Mouse (Mus musculus) intestine, postnatal 0 days (tissue): Measurements from ENCODE around the gene Fars2. TPM values are rescaled to one million over a fixed set of nuclear protein-coding genes. Genes with fewer than 3 reads are reported as not detected.

Experiments
- ATAC-seq: fragments of 200-750 bp; cut with Nextera tagmentation; 2 replicates; pipeline ENCODE4 v1.8.0; 2017; ENCODE audit warnings: mild to moderate bottlenecking, moderate TSS enrichment, moderate library complexity
- H3K27ac ChIP-seq: fragments of 300-500 bp; sonication (generic); 2 replicates; pipeline ENCODE4 v1.5.1; 2014; ENCODE audit warnings: mild to moderate bottlenecking, low read depth, low read length, moderate library complexity
- H3K27me3 ChIP-seq: fragments of 300-500 bp; sonication (generic); replicated peaks from 2 replicates; pipeline ENCODE4 v1.6.1; 2014; ENCODE audit warnings: low read length, mixed read lengths; ENCODE audit not compliant: control insufficient read depth, insufficient read depth
- H3K36me3 ChIP-seq: fragments of 300-500 bp; sonication (generic); 2 replicates; pipeline ENCODE4 v1.6.1; 2014; ENCODE audit warnings: mild to moderate bottlenecking, moderate library complexity; ENCODE audit not compliant: control insufficient read depth, insufficient read depth
- H3K4me1 ChIP-seq: fragments of 300-500 bp; sonication (generic); replicated peaks from 2 replicates; pipeline ENCODE4 v1.6.1; 2014; ENCODE audit warnings: antibody characterized with exemption, low read length, mixed read lengths; ENCODE audit not compliant: control insufficient read depth, insufficient read depth
- H3K4me2 ChIP-seq: fragments of 300-500 bp; sonication (generic); replicated peaks from 2 replicates; pipeline ENCODE4 v1.6.1; 2014; ENCODE audit warnings: low read depth, mild to moderate bottlenecking, moderate library complexity
- H3K4me3 ChIP-seq: fragments of 300-500 bp; sonication (generic); 2 replicates; pipeline ENCODE4 v1.5.1; 2014; ENCODE audit warnings: low read depth, low read length
- H3K9ac ChIP-seq: fragments of 300-500 bp; sonication (generic); 2 replicates; pipeline ENCODE4 v1.6.1; 2014; ENCODE audit warnings: mild to moderate bottlenecking, low read depth, low read length
- H3K9me3 ChIP-seq: fragments of 300-500 bp; sonication (generic); 2 replicates; pipeline ENCODE4 v1.6.1; 2016; ENCODE audit warnings: mixed run types; ENCODE audit not compliant: control insufficient read depth
- CTCF ChIP-seq: sonication (generic); IDR thresholded peaks from 2 replicates; pipeline ENCODE4 v1.5.1; 2016; ENCODE audit warnings: low read depth, mild to moderate bottlenecking, control low read depth, antibody characterized with exemption, moderate library complexity
- WGBS: fragments of 180-500 bp; shearing (Covaris S2); extraction: QIAGEN DNeasy Blood & Tissue Kit; methylation state at CpG from one replicate; pipeline ENCODE4 v1.1.7; 2014; 5-methylcytosine and 5-hydroxymethylcytosine counted together
- polyA plus RNA-seq: library from polyadenylated mRNA; unstranded; fragments of >200 nt; fragmentation: Nextera tagmentation; extraction: Ambion mirVana; gene quantifications from 2 replicates; pipeline ENCODE4 v1.2.1, GENCODE M21; 2015

The Fars2 gene
- polyA plus RNA-seq, 1 experiment from 2014 or later, result 29.8 TPM

GRCm38 (mm10) chr13:36369400-36369799 lies 252.2 kb downstream of the Fars2 start:
- 68% methylated on average over 11 of the region's 11 CpGs for WGBS
- no peak for TF ChIP-seq CTCF
- no peak overlapping the region for H3K27ac ChIP-seq
- no peaks in the 10 kb centered on the region for H3K27me3 ChIP-seq
- H3K4me3 ChIP-seq, result no peak overlapping the region
- no peaks in the 10 kb centered on the region for H3K36me3 ChIP-seq
- no peak overlapping the region for H3K9ac ChIP-seq
- ATAC-seq, result no peak
- H3K9me3 ChIP-seq, result no peaks in the 10 kb centered on the region
- H3K4me1 ChIP-seq, result no peaks in the 10 kb centered on the region
- no peak overlapping the region for H3K4me2 ChIP-seq

- Histone ChIP-seq H3K27me3 (no peaks in the 10 kb centered on the region), H3K4me1 (no peaks in the 10 kb centered on the region), H3K9ac (no peak overlapping the region), H3K36me3 (no peaks in the 10 kb centered on the region), H3K9me3 (no peaks in the 10 kb centered on the region), H3K4me2 (no peak overlapping the region), H3K4me3 (no peak overlapping the region), H3K27ac (no peak overlapping the region)
- ATAC-seq, result no peak
- TF ChIP-seq CTCF, result no peak
- 57% methylated on average over 2 of the region's 2 CpGs for WGBS
These were observed 266.0 kb downstream of the Fars2 start for GRCm38 (mm10) chr13:36383236-36383635.

GRCm38 (mm10) chr13:36386074-36386473 lies 268.9 kb downstream of the Fars2 start:
- no peak for TF ChIP-seq CTCF
- no peak for ATAC-seq
- Histone ChIP-seq H3K4me1 (no peaks in the 10 kb centered on the region), H3K27ac (no peak overlapping the region), H3K9ac (no peak overlapping the region), H3K36me3 (no peaks in the 10 kb centered on the region), H3K4me3 (no peak overlapping the region), H3K27me3 (no peaks in the 10 kb centered on the region), H3K9me3 (no peaks in the 10 kb centered on the region), H3K4me2 (no peak overlapping the region)
- 78% methylated on average over 5 of the region's 5 CpGs for WGBS

DNA sequence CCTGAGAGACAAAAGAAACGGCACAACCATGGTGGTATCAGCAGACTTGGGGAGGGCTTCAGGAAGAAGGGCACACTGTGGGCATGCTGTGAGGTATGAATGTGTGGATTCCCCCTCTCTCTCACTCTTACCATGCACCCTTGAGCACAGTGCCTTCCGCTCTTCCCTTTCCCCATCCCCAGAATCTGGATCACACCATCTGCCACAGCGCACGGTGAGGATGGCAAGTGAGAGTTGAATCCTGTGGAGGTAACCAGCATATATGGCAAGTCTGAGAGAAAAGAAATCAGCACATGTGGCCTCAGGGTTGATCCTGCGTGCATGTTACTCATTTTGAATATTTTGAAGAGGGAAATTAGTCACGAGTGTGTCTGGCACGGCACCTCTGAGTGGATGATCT lies 274.7 kb downstream of the Fars2 start:
- no peak overlapping the region for H3K4me3 ChIP-seq
- H3K27me3 ChIP-seq, result no peaks in the 10 kb centered on the region
- H3K36me3 ChIP-seq, result no peaks in the 10 kb centered on the region
- no peak overlapping the region for H3K9ac ChIP-seq
- 89% methylated on average over 7 of the region's 7 CpGs for WGBS
- no peak overlapping the region for H3K27ac ChIP-seq
- ATAC-seq, result no peak
- no peaks in the 10 kb centered on the region for H3K4me1 ChIP-seq
- TF ChIP-seq CTCF, result no peak
- H3K9me3 ChIP-seq, result no peaks in the 10 kb centered on the region
- H3K4me2 ChIP-seq, result no peak overlapping the region

DNA sequence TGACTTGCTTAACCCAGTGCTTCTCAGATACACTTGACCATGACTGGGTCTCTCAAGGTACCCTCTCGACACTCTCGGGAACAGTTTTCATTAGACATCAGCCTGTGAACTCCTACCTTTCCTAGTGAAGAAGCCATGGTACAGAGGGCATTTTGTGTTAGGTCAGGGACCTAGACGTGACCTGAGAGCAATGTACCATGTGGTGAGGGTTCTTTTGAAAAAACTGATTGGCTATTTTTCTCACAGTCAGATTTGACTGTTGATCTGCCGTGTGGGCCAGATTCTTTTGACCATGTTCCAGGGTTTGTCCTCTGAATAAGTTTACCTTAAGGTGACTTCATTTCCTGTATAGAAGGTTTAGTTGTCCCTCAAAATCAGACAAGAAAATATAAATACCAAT lies 275.5 kb downstream of the Fars2 start:
- Histone ChIP-seq H3K4me2 (no peak overlapping the region), H3K9me3 (no peaks in the 10 kb centered on the region), H3K9ac (no peak overlapping the region), H3K4me1 (no peaks in the 10 kb centered on the region), H3K27ac (no peak overlapping the region), H3K4me3 (no peak overlapping the region), H3K27me3 (no peaks in the 10 kb centered on the region), H3K36me3 (no peaks in the 10 kb centered on the region)
- ATAC-seq, result no peak
- 90% methylated on average over 4 of the region's 4 CpGs for WGBS
- no peak for TF ChIP-seq CTCF

- Histone ChIP-seq H3K36me3 (no peaks in the 10 kb centered on the region), H3K27ac (no peak overlapping the region), H3K4me2 (no peak overlapping the region), H3K4me3 (no peak overlapping the region), H3K9me3 (no peaks in the 10 kb centered on the region), H3K9ac (no peak overlapping the region), H3K27me3 (no peaks in the 10 kb centered on the region), H3K4me1 (no peaks in the 10 kb centered on the region)
- ATAC-seq, result no peak
- WGBS, result 86% methylated on average over 2 of the region's 2 CpGs
- no peak for TF ChIP-seq CTCF
These were observed 283.8 kb downstream of the Fars2 start for GRCm38 (mm10) chr13:36401011-36401410.

DNA sequence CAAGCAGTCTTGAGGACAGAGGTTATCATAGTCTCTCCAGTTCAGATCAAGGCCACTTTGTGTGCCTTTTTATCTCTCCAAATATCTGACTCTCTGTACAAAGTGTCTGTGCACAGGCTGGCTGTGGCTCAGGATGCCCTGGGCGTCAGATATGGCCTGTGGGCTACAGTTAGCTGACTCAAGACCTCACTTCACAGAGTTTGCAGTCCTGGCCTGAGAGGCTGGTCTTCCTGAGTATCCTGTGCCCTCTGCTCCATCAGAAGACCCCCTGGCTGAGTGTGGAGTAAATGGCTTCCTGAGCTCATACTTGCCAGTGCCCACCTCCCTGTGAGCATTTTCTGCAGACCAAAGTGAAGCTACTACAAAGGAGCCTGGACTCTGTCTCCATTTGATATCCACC lies 296.1 kb downstream of the Fars2 start:
- Histone ChIP-seq H3K4me1 (no peaks in the 10 kb centered on the region), H3K9ac (no peak overlapping the region), H3K9me3 (no peaks in the 10 kb centered on the region), H3K4me2 (no peak overlapping the region), H3K27ac (no peak overlapping the region), H3K27me3 (no peaks in the 10 kb centered on the region), H3K4me3 (no peak overlapping the region), H3K36me3 (no peaks in the 10 kb centered on the region; the same call in 1 of the 2 replicates)
- WGBS, result 100% methylated on average over 1 of the region's 1 CpGs
- no peak for ATAC-seq
- TF ChIP-seq CTCF, result no peak
